Mouse (Mus musculus) naive thymus-derived CD4-positive, alpha-beta T cell, adult 2 months (primary cell): ENCODE measurements around the gene Bphl.
A peak's percentile ranks its signal among the peaks of the same experiment; 100 is the strongest.
"Not testable (repeated sequence)": the region's sequence is repeated elsewhere in the genome, so short reads cannot be mapped to it uniquely, and the experiment has no call there.

ENCODE experiments used
- DNase-seq: peaks from one replicate; pipeline ENCODE4 v3.0.0-alpha.2; 2011; ENCODE audit warnings: low read depth

The Bphl gene

DNA sequence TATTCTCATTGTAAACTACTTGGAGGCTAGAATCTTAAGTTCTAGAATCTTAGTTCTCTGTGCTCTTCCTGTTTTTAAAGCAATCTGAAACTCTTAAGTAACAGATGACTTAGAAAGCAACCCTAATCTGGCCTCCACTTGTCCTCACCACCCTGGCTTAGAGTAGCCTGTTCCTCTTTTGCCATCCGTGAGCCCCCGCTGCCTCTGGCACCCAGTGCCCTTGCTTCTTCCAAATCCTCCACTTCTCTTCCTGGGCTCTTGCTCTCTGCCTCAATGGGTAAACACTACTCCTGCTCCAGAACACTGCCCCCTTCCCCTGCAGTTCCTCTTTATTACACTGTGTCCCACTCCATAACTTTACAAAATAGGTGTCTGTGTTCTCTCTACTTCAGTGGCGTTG, 14.3 kb downstream of the Bphl start:
- DNase-seq: no peak

DNA sequence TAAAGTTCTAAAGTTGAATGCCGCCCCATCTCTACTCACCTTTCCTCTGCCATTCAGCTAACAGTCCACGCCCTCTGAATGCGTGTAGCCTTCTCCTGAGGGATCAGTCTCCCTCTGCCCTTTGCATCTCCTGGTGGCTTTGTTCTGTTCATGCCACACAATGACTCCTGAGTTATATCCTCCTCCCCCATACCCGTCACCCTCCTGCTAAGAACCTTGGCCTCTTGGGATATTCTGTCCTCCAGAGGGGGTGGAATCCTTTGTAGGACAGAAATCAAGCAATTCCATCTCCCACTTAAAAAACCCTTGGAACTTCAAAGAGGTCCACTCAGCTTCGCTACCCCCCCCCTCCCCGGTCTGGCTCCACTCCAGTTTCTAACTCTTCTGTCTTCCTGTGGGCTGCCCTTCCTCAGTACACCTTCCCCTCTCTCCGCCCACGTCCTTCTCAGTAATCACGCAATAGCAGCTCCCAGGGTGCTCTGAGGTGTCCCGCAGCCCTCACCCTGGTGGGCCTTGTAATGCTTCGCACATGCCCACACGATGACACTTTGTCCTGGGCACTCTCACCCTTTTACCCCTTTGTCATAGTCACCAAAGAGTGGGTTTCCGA, 16.4 kb downstream of the Bphl start:
- no peak for DNase-seq

DNA sequence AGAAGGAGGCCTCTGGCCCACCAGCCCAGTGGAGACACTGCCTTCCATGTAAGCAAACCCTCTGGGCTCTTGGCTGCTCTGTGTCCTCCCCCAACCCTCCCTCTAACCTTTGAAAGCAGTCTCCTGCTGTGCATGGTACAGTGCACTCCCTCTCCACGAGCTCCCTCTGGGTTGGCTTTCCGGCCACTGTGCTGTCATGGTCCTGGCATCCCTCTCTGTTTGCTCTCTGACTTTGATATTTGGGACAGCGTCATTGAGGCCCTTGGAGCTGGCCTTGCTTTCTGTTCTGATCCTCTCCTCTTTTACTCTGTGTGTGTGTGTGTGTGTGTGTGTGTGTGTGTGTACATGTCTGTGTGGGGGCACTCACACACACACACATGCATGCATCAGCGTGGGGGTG, 17.0 kb downstream of the Bphl start:
- no peak for DNase-seq

DNA sequence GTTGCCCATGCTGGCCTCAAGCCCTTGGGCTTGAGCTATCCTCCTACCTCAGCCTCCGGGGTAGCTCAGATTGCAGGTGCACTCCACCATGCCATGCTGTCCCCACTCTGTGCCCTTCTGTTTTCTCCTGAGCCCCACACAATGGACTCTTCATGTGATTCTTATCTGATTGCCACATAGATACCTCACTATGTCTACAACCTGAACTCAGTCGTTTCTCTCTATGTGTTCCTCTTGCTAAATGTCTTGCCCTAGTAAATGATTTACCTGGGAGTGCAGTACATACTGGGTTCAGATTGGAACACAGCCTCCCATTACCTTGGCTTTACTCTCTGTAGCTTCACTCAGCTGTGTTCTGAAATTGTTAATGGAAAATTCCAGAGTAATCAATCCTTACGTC, 17.6 kb downstream of the Bphl start:
- no peak for DNase-seq

DNA sequence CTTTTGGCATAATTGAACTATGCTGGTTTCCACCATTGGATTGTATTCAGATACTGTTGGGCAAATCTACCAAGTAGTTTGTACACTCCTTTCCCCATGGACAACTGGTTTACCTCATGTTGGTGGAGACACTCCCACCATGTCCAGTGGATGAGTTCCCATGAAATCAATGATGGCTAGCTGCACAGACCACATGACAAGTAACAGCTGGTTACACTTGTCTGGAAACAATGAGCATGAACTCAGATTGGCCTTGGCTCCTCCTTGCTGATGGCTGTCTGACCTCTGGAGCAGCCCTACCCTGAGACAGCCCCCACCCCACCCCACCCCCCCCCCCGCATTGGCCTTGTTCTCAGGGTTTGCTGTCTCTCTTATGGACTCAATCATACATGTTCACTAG, 19.9 kb downstream of the Bphl start:
- no peak for DNase-seq

DNA sequence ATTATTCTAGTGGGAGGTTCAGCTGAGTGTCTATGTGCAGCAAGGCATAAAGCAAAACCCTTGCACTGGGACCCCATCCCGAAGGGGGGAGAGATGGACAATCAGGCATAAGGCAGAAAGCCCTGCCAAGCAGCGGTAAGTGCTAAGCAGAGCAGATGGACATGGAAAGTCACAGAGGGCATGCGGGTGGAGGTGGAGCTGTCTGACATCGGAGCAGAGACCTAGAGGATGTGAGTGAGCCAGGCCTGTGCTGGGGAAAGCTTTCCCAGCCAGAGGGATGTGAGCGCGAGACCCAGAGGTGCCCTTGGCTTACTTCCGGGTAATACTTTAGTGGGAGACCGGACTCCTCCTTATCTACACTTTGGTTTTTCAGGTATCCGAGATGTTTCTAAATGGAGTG, 22.7 kb downstream of the Bphl start:
- no peak for DNase-seq

DNA sequence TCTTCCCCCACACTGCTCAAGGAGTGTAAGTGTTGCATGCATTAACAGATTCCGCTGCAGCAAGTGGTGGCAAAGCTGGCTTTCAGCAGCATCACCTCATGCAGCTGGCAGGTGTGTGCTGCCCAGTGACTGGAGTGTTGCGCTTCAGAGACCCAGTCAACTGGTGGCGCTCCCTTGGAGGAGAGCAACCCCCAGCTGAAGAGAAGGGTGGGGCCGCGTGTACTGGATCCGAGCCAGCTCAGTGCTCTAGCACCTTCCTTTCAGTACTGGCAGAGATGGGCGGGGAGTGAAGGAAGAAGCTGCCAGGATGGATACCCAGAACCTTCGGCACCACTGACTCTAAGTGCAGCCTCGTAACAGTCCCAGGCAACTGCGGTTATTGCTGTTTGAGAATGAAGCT, 25.1 kb downstream of the Bphl start:
- DNase-seq: no peak

DNA sequence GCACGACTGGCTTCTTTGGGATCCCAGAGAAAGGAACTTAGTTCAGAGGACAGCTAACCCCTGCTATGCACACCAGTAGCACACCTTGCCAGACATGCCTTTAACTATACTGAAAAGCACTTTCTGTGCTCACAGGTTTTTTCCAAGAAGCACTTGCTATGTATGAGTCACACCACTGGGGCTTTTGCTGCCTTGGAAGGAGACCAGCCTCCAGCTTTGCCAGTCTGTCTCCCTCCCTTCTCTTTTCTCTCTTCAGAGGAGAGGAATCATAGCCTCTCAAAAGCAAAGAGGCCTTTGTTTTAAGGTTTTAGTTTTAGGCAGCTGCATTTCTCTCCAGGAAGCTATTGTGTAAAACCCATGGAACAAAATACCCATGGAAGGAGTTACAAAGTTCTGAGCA, 29.0 kb downstream of the Bphl start:
- DNase-seq: no peak

DNA sequence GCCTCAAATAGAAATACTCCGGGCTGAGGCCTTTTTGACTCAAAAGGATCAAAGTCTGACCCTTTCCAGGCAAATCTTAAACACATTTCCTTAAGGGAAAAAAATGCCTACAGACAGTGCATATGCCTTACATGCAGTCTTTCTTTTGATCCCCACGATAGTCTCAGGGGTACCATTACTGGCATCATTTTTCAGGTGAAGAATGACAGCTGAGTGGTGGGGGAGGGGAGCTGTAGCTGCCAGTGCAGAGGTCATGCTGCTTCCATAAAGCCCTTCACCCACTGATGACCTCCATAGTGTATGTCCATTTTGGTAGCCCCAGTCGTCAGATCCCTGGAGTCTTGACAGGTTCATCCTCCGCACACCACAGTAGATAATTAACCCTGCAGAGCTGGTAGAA, 32.9 kb downstream of the Bphl start:
- DNase-seq: no peak

DNA sequence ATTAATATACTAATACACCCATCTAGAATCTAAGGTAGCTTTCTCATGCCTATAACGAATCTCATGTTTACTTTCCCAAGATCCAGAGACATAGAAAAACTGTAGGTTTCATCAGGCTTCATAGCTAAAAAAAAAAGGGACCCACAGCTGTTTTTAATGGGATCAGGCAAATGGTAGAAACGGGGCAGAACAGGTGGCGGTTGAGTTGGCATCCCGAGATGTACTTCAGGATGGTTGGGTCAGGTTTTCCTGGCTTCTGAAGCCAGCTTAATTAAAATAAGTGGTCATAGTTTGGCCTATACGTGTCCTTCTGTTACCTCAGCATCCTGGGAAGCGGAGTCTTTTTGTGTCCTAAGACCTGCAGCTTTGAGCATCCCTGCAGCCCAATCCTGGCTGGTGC, 34.4 kb downstream of the Bphl start:
- DNase-seq: no peak

DNA sequence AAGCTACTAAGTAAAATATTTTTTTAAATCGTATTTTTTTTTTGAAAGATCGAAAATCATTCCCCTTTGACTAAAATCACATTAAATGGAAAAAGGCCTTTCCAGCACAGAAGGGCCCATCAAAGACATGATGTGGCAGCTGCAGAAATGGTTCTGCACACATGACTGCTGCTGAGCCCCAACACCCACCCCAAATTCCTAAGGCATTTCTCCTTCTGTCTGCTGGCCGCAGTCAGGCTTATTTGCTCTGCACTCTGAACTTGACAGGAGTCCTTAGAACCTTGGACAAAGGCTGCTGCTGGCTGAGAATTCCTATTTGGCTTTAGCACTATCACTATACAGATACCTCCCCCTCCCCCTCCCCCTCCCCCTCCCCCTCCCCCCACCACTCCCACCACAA, 35.5 kb downstream of the Bphl start:
- no peak for DNase-seq

DNA sequence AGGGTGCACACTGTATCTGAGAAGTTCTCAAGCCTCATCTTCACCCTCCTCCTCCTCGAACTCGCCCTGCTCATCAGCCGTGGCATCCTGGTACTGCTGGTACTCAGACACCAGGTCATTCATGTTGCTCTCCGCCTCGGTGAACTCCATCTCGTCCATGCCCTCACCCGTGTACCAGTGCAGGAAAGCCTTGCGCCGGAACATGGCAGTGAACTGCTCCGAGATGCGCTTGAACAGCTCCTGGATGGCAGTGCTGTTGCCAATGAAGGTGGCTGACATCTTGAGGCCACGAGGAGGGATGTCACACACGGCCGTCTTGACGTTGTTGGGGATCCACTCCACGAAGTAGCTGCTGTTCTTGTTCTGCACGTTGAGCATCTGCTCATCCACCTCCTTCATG, 37.0 kb downstream of the Bphl start:
- DNase-seq: not testable (repeated sequence)

DNA sequence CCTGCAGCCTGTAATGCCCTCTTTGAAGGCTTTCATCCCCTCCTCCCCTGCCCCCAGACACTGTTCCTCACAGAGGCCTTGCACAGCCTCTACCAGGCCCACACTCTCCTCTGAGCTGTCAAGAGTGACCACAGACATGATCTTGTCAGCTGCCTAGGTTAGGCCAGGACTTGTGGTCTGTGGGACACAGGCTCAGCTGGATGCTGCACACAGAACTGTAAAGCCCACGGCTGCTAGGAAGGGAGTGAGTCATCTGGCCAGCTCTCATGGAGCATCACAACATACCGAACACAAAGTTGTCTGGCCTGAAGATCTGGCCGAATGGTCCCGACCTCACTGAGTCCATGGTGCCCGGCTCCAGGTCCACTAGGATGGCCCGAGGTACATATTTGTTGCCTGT, 38.5 kb downstream of the Bphl start:
- not testable (repeated sequence) for DNase-seq

DNA sequence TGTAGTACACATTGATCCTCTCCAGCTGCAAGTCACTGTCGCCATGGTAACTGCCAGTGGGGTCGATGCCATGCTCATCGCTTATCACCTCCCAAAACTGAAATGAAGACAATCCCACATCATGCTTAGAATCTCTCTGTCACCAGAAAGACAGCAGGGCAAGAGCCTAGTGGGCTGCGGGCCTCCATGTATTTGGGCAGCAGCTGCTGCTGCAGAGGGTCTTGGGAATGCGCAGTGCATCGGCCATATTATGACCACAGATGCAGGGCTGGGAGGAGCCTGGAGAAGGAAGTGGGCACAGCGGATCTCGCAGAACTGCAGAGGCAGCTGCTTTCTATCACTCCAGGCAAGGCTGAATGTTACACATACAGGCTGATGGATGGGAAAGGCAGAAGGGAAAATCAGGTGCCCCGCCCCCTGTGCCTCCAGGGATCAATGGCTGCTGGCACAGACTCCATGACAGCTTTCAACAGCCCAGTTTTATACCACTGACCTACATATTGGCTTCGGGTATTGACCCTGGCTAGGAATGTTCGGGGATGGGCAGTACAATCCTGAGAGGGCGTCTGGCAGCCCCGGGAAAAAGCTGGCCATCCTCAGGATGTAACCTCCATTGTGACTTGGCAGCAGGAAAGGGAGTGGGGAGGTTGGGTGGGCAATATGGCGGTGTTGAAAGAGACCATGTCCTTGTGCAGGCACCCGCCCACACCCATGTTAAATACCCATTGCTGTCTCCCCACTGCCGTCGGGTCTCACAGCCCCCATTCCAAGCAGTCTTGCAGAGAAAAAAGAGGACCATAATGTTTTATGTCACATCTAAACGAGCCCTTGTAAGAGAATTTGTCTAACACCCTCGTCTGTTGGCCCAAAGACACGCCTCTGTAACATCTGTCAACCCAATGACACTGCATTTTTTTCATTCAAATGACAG, 39.4 kb downstream of the Bphl start:
- DNase-seq: peak; percentile 31

DNA sequence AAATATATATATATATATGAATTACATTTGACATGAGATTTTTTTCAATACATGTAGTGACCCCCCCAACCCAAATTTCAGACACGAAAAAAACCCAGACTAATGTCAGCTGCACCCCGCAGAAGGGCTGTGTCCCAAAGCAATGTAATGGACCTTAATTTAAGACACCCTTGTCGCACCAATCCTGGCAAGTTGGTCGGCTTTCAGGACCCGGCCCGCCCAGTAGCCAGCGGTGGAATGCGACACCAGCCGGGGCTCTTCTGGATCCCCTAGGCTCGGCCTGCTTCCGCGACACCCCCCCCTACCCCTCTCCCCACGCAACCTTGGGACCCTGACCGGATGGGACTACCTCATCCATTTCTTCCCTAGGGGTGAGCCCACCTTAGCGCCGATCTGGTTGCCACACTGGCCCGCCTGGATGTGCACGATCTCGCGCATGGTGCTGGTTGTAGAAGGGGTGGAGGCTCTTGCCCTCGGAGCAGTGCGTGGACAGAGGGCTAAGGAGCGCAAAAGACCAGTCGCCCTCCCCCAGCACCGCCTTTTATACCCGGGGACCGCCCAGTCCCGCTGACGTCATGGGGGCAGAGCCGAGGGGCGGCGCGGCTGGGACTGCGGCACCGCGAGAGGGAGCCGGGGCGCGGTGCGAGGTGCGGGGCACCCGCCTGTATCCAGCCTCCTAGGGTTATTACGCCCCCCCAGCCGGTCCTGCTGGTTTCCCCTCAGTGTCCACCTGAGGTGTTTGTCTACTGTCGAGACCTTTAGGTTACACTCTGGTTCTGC, 40.3 kb downstream of the Bphl start, which contains the start of gene Tubb2a:
TSS of gene Tubb2a (minus strand) at position 516 of the 780 bp plus-strand sequence.
- DNase-seq: peak; percentile 92

DNA sequence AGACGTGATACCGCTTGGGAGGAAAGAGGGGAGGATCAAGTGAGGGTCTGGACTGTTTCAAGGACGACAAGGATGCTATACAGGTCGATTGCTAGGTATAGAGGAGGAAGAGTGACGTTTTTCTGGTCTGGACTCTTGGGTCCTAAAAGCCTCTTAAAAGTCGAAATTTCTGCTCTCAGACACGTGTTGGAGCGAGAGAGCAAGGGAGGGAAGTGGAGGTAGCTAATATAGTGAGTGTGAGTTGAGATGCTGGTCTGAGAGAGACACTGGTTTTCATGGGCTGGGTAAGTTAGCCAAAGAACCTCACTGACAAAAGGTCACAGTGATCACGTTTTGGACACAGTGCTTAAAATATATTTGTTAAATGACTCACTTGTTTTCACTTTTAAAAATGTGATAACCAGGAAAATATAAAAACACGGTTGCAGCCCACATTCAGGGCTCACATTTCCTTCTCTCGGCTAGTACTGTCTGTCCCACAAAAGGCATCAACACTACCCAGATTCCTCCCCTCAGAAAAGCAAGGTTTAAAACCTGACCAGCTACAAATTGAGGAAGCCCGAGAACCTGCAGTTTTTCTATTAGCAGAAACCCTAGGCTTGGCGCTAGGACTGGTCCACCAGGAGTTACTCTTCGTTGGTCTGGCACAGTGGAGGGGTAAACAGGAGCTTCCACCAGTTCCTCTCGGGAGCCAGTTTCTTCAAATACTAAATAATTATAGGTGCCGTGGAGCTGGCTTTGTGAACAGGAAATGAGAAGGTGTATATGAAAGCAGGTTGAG, 41.3 kb downstream of the Bphl start:
- DNase-seq: no peak

DNA sequence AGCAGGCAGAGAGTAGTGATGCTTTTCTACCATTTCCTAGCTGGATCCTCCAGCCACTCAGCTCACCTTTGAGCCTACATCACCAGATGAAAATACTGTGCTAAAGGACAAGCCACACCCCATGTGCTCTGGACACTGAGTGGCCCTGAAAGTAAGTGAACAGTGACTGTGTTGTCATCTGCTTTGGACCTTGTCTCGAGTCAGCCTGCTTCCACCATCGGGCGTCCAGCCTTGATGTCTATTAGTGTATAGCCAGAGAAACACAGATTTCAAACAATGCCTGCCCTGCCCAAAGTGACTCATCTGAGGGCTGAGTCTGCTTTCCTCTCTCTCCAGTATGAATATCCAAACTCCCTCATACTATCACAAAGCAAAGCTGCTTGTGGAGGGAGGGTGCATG, 42.4 kb downstream of the Bphl start:
- DNase-seq: no peak

DNA sequence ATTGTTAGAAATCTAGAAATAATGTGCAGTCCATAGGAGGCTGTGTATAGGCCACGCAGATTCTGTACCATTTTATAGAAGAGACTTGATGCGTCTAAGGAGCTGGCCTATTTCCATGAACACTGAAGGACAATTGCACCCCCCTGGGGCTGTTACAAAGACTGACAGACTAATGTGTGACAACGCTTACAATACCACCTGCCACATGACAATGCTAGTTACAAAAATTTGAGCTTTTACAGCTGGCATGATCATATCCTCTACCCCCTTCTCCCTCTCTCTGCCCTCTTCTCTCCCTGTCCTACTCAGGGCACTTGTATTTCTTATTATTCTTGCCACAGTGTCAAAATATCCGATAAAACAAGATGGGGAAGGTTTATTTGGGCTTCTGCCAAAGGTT, 44.5 kb downstream of the Bphl start:
- DNase-seq: no peak

DNA sequence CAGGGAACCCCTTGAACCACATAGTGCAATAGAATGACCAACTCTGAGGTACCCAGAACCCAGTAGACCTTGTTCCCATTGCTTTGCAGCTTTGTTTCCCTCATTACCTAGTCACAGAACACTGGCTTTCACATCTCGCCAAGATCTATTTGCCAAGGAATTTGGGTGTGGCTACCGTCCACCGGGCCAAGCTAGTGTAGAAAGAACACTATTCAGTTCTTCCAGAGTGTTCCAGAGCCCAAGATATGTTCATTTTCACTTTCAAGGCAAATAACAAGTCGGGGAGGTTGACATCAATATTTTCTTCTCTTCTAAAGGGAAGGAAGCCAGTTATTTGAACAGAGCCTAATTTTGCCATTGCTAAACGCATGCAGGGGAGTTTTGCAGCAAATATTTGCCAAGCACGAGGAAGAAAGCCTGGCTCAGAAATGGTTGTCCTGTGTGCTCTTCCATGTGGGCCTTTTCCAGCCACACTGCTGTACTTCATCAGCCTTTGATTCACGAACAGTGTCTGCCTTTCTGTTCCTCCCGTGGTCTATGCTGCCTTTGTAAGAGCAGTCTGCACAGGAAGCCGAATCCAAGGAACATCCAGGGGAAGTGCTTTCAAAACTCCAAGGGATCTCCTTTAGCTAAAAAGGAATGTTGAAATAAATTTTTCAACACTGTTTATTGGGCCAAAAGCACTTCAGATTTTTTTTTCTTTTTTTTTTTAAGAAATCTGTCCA, 46.8 kb downstream of the Bphl start:
- DNase-seq: no peak

DNA sequence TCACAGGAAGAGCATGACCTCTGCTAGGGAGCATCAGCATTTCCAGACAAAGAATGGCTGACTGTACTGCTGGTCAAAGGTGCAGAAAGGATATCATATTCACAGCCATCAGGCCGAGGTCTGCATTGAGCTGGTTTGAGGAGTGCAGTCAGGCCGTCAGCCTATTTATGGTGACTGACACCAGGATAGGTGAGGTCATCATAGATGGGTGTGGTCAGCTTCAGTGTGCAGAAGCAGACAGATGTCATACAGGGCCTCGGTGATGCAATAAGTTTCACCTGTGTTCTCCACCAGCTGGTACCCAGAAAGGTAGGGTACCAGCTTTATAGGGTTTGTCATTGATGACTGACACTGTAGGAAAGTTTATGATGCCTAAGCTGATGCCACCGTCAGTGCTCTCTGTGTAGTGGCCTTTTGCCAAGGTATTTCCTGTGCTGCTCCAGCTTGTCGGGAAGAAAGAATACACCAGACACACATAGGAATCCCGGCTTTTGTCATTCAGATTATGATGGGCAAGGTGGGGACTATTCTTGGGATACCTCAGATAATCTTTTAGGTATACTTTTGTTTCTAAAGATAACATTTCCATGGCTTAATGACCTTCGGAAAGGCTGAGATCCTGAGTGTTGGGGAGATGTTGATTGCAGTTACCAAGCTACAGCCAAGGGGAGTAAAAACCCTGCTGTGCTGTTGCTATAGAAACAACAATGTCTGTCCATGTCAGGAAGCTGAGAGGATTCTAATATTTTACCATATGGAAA, 49.8 kb downstream of the Bphl start:
- no peak for DNase-seq
